Mouse (Mus musculus): Measurements from ENCODE around the gene Akt1. TPM values are rescaled to one million over a fixed set of nuclear protein-coding genes. Genes with fewer than 3 reads are reported as not detected.

Gene Akt1
- total RNA-seq, 2 experiments from 2014 or later = 352 to 392 TPM

DNA sequence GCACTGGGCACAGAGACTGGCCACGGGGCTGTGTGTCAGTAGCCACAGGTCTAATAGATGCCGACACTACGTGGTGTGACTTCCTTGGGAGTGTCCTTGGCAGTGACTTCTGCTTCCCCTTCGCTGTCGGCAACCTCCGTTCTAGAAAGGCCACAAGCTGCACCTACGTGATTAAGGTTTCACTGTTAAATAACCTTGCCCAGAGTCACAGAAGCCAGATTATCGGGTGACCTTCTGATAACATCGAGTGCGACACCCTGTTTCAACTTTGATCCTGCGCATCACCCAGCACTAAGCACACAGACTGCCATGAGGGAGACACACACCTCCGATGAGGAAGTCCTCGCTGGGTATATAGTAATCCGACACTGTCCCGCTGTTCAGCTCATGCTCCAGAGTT lies 13.8 kb upstream of the Akt1 start:
- DNase-seq = peak; percentile 4

DNA sequence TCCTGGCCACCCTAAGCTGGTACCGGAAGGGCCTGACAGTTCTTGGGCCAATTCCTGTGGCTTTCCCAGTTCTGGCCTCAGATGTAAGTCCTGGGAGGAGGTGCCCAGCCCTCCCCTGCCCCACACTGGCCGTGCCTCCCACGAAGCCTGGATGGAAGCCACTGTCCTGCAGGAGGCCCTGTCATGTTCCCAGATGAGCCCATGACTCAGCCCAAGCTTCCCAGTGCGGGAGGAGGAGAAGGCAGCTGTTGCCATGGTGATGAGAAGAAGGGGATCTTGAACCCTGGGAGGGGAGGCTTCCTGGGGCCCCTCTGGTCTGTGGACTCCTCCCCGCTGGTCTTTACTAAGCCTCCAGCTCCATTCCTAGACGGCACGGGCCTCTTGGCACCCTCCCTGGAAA lies 8.7 kb upstream of the Akt1 start:
- no peak for DNase-seq

DNA sequence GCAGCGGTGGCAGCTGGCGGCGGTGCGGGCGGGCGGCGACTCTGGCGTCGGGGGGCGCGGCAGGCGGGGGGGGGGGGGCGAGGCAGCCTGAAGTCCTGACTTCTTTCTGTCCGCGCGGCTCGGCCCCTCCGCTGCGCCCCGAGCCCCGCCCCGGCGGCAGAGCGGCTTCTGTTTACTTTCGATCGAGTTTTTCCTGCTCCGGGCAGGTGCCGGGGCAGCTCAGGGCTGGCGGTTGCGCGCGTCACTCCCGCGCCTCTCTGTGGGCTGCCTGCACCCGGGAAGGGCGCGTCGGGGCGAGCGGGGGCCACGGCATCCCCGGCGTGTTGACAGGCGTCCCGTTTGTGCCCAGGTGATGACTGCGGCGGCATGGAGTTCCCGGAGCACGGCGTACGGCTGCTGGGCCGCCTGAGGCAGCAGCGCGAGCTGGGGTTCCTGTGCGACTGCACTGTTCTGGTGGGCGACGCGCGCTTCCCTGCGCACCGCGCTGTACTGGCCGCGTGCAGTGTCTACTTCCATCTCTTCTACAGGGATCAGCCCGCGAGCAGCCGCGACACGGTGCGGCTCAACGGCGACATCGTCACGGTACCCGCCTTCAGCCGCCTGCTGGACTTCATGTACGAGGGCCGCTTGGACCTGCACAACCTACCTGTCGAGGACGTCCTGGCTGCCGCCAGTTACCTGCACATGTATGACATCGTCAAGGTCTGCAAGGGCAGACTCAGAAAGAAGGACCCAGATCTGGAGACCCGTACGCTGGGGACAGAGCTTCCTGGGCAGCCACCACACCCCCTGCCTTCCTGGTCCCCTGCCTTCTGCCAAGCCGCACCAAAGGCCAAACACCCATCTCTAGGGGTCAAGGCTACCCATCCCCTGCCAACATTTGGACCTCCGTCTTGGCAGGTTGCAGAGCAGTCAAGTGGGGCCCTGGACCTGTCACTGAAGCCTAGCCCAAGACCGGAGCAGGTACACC lies 4.6 kb upstream of the Akt1 start:
- DNase-seq = peak; percentile 43

DNA sequence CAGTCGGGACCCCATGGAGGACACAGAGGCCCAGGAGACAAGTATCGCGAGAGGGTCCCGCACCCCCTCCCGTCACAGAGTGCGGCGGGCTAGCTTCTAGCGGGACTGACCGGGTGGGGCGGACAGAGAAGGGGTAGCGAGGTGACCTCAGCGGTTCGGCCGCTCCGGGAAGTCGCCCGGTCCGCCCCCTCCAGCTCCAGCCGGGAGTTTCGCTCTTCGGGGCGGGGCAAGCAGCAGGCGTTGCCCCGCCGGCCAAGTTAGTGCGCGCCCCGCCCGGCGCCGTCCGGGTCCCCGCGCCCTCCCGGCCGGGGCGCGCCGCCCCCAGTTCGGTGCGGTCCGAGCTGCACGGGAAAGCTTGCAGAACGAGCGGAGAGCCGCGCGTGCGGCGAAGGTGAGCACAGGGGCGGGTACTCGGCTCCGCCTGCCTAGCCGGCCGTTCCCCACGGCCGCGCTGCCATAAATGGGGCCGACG lies 3.9 kb upstream of the Akt1 start, which contains the start of gene Zbtb42:
Gene Zbtb42 (plus strand): TSS at position 274 of the 472 bp plus-strand sequence.
- peak; percentile 85 for DNase-seq

DNA sequence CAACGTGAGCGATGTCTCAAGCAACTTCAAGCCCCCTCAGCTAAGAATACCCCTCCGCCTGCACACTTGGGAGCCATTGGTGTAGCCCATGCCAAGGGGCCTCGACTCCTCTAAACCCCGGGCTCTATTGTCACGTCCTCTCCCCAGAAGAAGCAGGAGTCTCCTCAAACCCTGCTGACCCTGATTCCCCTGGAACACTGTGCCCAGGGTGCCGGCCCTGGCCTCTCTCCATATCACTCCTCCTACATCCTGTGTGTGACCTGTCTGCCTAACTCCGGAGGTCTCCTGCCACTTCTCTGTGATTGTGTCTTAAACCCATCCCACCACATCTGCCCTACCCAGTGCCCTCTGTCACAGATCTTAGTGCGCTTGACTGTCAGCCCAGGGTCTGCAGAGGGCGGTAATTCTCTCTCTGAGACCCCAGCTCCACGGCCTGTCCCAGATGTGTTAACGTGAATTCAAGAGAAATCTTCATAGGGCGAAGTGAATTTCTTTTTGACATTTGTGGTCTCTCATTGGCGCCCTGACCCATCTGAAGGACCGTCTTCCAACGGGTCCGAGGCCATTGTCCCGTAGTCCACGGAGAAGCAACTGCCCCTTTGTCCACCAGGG lies 3.4 kb upstream of the Akt1 start:
- peak; percentile 17 for DNase-seq

DNA sequence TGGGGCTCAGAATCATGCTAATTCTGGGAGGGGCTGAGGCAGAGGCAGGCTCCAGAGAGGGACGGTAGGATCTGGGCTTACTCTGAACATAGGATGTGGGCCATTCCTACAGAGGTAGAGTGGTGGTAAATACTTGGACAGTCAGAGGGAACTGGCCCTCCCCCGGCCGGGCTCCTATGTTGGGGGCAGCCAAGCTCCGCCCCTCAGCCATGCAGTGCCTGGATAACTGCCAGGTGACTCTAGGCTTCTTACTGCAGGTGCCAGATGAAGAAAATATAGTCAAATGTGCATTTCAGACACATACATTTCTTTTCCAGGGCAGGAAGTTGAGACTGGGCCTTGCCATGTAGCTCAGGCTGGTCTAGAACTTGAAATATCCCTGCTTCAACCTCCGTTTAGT lies 2.4 kb upstream of the Akt1 start:
- DNase-seq = peak; percentile 55

DNA sequence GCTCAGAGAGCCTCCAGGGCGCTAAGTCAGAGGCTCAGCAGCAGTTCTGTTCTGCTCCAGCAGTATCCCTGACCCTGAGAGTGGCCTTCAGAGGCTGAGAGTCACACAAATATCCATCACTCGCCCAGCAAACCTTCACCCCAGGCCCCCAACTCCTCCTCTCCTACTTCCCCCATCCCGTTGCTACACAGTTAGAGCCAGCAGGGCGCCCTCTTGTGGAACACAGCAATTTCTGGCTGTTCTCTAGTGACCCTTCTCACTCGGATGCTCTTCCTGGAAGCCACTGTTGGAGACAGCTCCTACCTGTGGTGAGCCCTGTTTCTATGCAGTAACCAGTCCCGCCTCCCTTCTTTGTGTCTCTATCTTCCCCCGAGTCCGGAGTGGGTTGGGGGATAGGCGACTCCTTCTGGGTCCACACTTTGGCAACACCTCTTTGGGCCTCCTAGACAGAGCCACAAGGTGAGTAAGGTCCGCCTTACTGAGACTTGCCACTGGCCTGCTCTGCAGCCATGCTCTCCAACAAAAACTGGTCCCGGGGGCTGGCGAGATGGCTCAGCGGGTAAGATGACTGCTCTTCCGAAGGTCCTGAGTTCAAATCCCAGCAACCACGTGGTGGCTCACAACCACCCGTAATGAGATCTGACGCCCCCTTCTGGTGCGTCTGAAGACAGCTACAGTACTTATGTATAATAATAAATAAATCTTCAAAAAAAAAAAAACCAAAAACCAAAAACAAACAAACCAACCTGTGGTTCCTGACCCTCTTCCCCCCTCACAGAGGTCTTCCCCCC lies 756 bp upstream of the Akt1 start:
- DNase-seq = peak; percentile 92

DNA sequence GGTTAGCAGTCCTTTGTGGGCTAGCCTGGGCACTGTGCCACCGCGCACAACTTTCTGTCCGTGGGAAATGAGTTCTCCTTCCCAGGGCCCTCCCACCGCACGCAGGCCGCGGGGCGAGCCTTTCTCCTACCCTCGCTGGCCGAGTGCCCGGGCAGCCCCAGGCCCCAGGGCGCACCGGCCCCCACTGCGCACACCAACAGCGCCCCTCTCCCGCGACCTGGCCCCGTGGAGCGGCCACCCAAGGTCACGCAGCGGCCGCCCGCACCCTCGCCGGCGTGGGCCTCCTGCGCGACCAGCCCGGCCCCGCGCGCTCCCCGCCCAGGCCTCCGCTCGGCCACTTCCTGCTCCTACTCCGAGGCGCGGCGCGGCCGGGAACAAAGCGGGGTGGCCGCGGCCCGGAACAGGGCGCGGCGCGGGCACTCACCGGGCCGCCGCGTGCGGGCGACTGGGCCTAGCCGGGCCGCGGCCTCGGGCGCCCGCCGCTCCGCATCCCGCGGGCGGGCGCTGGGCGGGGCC lies 1.1 kb downstream of the Akt1 start:
- DNase-seq = peak; percentile 72

DNA sequence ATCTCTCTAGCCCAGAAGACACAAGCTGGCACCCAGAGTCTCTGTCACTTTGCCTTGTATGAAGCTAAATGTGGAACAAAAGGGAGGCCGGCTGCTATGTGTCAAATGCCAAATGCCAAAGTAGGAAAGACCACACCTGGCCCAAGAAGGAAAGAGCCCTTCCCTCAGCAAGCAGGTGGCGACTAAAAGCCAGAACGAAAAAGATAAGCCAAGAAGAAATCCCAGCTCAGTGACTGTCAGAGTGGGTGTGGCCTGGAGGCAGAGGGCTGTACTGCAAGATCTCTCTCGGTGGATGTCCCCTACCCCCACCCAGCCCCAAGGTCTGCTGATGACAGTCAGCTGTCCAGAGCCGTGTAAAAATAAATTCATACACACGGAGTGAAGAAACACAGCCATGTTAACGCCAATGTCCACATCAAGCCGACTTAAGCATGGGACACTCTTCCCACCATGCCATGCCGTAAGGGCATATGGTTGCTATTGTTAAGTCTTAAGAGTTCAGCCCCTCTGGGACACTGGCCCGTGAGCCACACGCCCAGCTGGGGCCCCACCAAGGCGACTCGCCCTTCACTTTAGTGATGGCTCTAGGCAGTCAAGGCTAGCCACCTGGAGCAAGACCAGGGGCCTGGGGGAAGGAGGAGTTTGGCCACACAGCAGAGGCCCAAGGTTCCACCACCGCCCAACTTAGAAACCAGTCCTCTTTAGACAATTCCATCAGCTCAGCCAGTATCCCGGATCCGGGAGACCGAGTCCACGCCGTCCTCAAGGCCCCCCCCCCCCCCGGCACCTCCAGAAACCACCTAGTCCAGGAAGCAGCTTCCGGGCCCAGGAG lies 1.7 kb downstream of the Akt1 start:
- peak; percentile 69 for DNase-seq

DNA sequence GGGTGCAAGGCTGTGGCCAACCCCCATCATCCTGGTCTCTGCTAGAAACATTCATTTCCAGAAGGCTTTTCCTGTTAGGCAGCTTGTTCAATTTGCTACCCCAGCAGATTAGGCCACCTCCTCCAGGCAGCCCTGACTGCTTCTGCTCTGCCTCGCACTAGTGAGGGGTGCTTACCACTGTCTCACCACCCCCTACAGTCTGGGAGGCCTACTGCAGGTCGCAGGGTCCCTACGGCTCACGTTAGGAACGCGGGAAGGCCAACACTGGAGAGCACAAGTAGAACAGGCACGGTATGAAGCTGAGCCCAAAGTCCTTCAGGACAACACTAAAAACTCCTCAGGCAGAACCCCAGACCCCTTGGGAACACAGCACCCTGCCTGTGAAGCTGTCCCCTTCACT lies 2.8 kb downstream of the Akt1 start:
- DNase-seq = no peak

DNA sequence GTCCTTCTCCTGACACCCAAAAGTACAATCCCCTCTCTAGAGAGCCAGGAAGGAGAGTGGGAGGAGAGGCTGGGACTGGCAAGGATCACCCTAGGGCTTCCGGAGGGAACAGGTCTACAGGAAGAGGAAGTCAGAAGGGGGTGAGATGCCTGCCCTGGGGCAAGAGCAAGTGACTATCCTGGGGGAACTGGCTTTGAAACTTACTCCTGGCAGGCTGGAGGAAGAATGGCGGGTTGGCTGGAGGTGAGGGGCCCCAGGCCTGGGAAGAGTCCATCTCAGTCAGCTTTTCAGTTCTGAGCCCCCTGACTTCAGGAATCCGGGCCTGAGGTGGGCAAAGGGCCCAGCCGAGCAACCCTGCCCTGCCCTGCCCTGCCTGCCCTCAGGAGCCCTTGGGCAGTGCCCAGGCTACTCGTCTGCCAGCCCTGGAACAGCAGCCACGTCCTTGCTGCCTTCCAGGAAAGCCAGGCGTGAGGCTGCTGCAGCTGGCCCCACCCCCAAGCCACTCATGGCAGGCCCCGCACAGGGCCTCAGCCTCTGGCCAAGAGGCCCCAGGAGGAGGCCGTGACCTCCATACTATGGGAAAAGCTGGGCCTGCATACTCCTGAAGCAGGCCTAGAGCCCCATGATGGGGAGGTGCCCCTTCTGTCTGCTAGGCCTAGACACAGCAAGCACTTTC lies 3.8 kb downstream of the Akt1 start:
- DNase-seq = peak; percentile 79

DNA sequence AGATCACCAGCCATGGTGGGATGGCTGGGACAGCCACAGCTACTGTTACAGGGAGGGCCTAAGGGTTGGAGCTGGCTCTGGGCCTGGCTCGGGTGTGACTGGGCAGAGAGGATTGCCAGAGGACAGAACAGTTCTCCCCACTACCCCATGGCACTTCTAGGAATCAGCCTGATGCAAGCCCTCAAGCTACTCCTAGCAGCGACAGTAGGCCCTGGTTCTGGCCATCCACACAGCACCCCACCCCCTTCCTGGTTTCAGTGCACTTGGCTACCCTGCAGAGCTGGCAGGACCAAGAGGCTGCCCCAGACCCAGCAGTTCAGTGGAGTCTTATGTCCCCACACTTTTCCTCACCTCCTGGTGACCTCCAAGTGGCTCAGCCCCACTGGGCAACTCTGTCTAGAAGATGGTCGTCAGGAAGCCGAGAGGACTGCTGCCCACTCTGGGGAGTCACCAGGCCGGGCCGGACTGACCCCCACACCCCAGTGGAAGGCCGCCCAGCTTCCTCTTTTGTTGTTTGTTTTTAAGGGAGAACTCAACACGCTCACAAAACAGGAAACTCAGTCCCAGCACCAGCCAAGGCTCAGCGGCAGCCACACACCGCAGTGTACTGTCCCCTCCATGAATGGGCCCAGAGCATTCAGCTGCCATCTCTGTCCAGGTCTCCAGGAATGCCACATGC lies 6.9 kb downstream of the Akt1 start:
- peak; percentile 60 for DNase-seq

DNA sequence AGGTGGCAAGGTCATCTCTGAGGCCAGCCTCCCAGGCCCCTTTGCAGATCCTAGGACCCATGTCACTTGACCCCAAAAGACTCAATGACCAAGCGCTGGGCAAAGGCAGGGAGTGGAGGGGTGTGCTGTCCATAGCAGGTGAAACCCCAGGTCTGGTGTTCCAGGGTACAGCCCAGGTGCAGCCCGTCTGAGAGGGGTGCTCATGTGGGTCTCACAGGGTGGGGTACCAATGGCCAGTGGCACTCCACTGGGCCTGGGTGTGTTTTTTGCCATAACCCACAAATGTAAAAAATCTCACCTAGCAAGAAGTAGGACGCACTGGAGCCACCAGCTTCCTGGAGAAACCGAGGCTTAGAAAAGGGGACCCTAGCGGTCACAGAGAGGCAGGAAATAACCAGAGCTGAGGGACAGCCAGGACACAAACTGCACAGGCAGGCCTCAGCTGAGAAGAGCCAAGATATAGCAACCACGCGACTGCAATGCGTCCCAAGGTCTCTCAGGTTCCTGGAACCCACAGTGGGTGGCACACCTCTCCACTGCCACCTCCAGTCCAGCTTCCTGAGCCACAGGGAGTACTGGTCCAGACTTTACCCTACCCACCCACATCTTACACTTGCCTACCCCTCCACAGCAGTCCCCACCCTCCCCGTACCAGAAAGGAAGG lies 8.7 kb downstream of the Akt1 start:
- DNase-seq = no peak

DNA sequence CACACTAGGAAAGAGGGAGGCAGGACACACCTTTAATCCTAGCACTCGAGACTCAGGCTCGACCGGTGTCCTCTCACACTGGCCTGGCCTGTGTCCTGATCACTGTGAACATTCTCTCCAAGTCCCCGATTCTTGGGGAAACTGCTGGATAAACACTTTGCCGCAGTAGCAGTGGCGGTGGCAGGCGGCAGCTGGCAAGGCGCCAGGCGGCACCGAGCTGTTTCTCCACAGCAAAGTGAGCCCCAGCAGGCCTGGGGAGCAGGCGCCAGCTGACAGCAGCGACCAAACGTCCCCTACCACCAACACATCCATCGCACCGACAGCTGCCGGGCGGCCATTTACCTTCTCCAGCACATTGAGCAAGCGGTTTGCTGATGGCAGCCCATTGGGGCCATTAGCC lies 9.2 kb downstream of the Akt1 start:
- DNase-seq = peak; percentile 76

DNA sequence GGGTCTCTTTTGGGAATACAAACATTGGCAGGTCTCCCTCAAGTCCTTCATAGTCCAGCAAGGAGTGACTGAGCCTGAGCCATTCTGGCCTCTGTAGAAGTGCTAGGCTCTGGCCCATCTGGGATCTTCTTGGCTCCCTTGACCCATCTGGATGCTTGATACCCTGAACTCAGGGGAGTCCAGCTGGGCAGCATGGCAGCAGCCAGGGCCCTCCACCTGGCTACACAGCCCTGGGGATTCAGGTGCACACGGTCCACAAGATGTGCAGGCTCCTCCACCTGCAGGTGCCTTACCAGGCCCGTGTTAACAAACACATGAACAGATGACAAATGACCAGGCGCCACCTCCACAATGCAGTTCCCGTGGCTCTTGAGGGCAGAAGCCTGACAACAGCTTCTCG lies 10.0 kb downstream of the Akt1 start:
- no peak for DNase-seq

DNA sequence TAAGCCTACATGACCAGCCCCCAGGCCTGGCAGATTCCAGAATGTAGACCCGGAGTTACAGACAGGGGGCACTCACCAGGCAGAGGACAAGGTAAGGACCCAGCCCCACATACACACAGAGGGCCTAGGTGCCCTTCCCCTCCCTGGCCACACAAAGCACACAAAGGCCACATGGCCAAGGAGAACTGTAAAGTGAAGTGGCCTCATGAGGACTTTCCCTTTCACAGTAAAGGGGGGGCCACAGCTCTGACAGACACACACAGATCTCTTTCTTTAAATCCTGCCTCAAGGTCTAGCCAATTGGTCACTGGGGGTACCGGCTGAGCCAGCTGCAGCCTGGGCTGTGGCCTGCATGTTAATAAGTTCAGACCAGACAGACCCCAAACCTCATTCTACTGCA lies 10.6 kb downstream of the Akt1 start:
- no peak for DNase-seq

DNA sequence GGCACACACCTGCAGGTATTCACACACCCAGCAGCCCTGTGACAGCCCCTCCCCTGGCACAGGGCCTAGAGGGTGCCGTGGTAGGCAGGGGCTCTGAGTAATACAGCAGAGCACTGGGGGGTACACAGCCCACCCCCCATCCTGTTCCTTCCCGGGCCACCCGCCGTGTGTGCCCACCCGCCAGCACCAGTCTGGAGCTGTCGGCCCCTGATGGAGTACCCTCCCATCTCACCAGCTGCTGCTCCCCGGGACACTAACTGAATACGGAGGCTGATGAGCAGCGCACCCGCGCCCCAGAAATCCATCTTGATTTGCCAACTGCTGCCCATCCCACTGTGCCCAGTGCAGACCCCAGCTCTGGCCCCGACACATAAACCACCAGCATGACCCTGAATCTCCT lies 11.0 kb downstream of the Akt1 start:
- no peak for DNase-seq

DNA sequence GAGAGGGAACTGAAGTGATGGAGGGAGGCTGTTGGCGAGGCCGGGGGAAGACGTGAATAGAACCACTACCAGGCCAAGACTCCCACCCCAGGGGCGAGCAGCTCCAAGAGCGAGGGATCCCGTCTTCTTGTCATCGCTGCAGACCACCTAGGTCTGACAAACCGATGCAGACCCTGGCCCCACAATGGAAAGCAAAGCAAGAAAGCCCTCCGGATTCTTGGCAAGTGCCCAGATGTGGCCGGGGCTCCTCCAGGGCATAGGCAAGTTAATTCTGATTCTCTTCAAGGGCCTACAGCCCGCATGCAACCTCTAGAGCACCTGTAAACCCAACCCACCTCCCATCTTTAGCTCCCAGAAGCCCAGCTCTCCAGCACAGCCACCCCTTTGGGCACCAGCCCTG lies 11.4 kb downstream of the Akt1 start:
- DNase-seq = no peak

DNA sequence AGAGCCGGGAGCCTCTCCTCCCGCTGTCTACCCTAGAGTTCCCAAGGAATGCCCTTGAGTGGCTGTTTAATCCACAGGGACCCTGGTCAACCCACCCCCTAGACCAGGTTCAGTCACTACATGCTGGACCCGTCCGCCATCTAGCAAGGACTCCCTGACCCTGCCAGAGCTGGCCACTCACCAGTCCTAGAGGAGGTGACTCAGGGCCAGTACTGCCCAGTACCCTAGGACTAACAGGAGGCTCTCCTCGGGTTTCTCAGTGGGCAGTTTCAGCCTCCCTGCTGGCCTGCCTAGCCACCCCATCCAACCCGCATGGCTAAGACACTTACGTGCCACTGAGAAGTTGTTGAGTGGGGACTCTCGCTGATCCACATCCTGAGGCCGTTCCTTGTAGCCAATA lies 12.8 kb downstream of the Akt1 start:
- DNase-seq = no peak

DNA sequence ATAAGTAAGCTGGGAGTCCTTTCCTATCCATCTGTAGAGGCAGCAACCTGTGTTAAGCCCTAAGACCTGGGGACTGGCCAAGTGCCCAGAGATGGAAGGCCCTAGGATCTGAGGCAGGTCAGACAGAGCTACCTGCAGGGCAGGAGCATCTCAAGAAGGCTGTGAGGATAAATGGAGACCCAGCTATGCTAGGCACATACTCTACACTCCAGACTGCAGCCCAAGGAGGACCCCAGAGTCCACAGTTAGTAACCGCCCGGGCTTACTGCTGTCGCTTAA lies 13.4 kb downstream of the Akt1 start:
- no peak for DNase-seq

Data from heart, postnatal 4 days (tissue).